Comparison of ENCODE assay signal across 30 mouse cellular contexts in genomic region chr10:21631481-21631880, GRCm38 (mm10). TPM values are rescaled to one million over a fixed set of nuclear protein-coding genes. Genes with fewer than 3 reads are reported as not detected.
DNase-seq lines count a peak whose midpoint lies in the region; ATAC-seq and TF ChIP-seq lines count a peak whose summit lies in the region.
"Had no signal": no experiment of that assay in that cellular context is flagged by ENCODE, and none has a peak within 500 bp of the region (broad histone marks: within the 10 kb centered on the region; RNA-seq: fewer than 3 reads in every experiment).

No protein-coding gene starts in this region.

- H3K27ac ChIP-seq in kidney, postnatal 0 days: no peak overlapping the region
- H3K27ac ChIP-seq in kidney, embryonic 15.5 days: no peak overlapping the region
- H3K27ac ChIP-seq in midbrain, embryonic 16.5 days (ENCODE audit: low read length): no peak overlapping the region
- H3K27ac ChIP-seq: forebrain, embryonic 13.5 days; heart, embryonic 15.5 days; hindbrain, embryonic 10.5 days; macrophage; midbrain, embryonic 15.5 days; neural tube, embryonic 13.5 days had no signal

- 86% methylated on average over 1 of the region's 1 CpGs for WGBS in kidney, postnatal 0 days
- 84% methylated on average over 1 of the region's 1 CpGs for WGBS in kidney, embryonic 15.5 days
- WGBS in midbrain, embryonic 16.5 days: 83% methylated on average over 1 of the region's 1 CpGs

- no peaks in the 10 kb centered on the region for H3K36me3 ChIP-seq in kidney, postnatal 0 days (ENCODE audit: insufficient read depth, low read length)
- H3K36me3 ChIP-seq in kidney, embryonic 15.5 days: no peaks in the 10 kb centered on the region
- no peaks in the 10 kb centered on the region for H3K36me3 ChIP-seq in midbrain, embryonic 16.5 days (ENCODE audit: control insufficient read depth, insufficient read depth, low read length)
- H3K36me3 ChIP-seq: heart, embryonic 15.5 days; hindbrain, embryonic 10.5 days; midbrain, embryonic 15.5 days; neural tube, embryonic 13.5 days had no signal

- H3K9me3 ChIP-seq in kidney, postnatal 0 days (replicated peaks; ENCODE audit: low read length): no peaks in the 10 kb centered on the region
- H3K9me3 ChIP-seq in kidney, embryonic 15.5 days (replicated peaks): no peaks in the 10 kb centered on the region
- H3K9me3 ChIP-seq in midbrain, embryonic 16.5 days (replicated peaks; ENCODE audit: control insufficient read depth, low read length, poor library complexity, severe bottlenecking): no peaks in the 10 kb centered on the region
- H3K9me3 ChIP-seq: forebrain, embryonic 13.5 days; heart, embryonic 15.5 days; hindbrain, embryonic 10.5 days; midbrain, embryonic 15.5 days; neural tube, embryonic 13.5 days had no signal

- peak; percentile 63 for DNase-seq in gastrocnemius, adult 18-20 months (ENCODE audit: low spot score)
- no peak for DNase-seq in gastrocnemius, adult 8-10 months (ENCODE audit: low spot score in 2 of 2)
- peak; percentile 60 for DNase-seq in kidney, postnatal 0 days (ENCODE audit: low spot score)
- peak; percentile 43 for DNase-seq in urinary bladder, postnatal 14 days (ENCODE audit: low spot score)
- no peak for DNase-seq in urinary bladder, postnatal 4 days (ENCODE audit: low spot score in 2 of 2)
- peak; percentile 70 for DNase-seq in skeletal muscle tissue, adult 2 months (ENCODE audit: low read depth, low spot score)
- DNase-seq: adrenal gland, adult 8-10 months; cerebellum, adult 8-10 months; left cerebral cortex, postnatal 4 days; liver, postnatal 0 days; right cerebral cortex, adult 18-20 months; thymus, adult 18-20 months; thymus, postnatal 36 days had no signal

- TF ChIP-seq CTCF in kidney, postnatal 0 days (IDR thresholded peaks at IDR 0.05; ENCODE audit: low read depth): no peak

- ATAC-seq in kidney, postnatal 0 days (replicated peaks; ENCODE audit: low FRiP score, low read depth): no peak
- ATAC-seq in kidney, embryonic 15.5 days (replicated peaks; ENCODE audit: low FRiP score): no peak
- ATAC-seq in midbrain, embryonic 16.5 days: no peak
- ATAC-seq: forebrain, embryonic 13.5 days; hindbrain, embryonic 16.5 days; intestine, embryonic 16.5 days; liver, postnatal 0 days; midbrain, embryonic 15.5 days had no signal

- no peak overlapping the region for H3K9ac ChIP-seq in kidney, postnatal 0 days (ENCODE audit: low read depth, low read length)
- H3K9ac ChIP-seq in kidney, embryonic 15.5 days: no peak overlapping the region
- H3K9ac ChIP-seq in midbrain, embryonic 16.5 days (ENCODE audit: low read depth, low read length): no peak overlapping the region
- H3K9ac ChIP-seq: forebrain, embryonic 13.5 days; heart, embryonic 15.5 days; liver, postnatal 0 days; midbrain, embryonic 15.5 days; neural tube, embryonic 13.5 days had no signal

- H3K27me3 ChIP-seq in kidney, postnatal 0 days (ENCODE audit: insufficient read depth, low read length): no peaks in the 10 kb centered on the region
- H3K27me3 ChIP-seq in kidney, embryonic 15.5 days: no peaks in the 10 kb centered on the region
- H3K27me3 ChIP-seq in midbrain, embryonic 16.5 days (ENCODE audit: control insufficient read depth, insufficient read depth, low read depth, low read length): no peaks in the 10 kb centered on the region
- H3K27me3 ChIP-seq: forebrain, embryonic 13.5 days; midbrain, embryonic 15.5 days; neural tube, embryonic 13.5 days had no signal

- no peaks in the 10 kb centered on the region for H3K4me1 ChIP-seq in kidney, postnatal 0 days (replicated peaks; ENCODE audit: insufficient read depth, low read length)
- no peaks in the 10 kb centered on the region for H3K4me1 ChIP-seq in kidney, embryonic 15.5 days
- no peaks in the 10 kb centered on the region for H3K4me1 ChIP-seq in midbrain, embryonic 16.5 days (ENCODE audit: control insufficient read depth, insufficient read depth, low read length)
- H3K4me1 ChIP-seq: forebrain, embryonic 13.5 days; midbrain, embryonic 15.5 days; neural tube, embryonic 13.5 days had no signal

- H3K4me3 ChIP-seq in kidney, postnatal 0 days (replicated peaks; ENCODE audit: low read depth, low read length): no peak overlapping the region
- H3K4me3 ChIP-seq in kidney, embryonic 15.5 days (replicated peaks): no peak overlapping the region
- no peak overlapping the region for H3K4me3 ChIP-seq in midbrain, embryonic 16.5 days (ENCODE audit: low read depth, low read length)
- H3K4me3 ChIP-seq: forebrain, embryonic 13.5 days; heart, embryonic 15.5 days; hindbrain, embryonic 10.5 days; midbrain, embryonic 15.5 days; myocyte; neural tube, embryonic 13.5 days had no signal

- H3K4me2 ChIP-seq in kidney, postnatal 0 days (ENCODE audit: low read length): no peak overlapping the region
- H3K4me2 ChIP-seq in kidney, embryonic 15.5 days: no peak overlapping the region
- no peak overlapping the region for H3K4me2 ChIP-seq in midbrain, embryonic 16.5 days (ENCODE audit: low read length)
- H3K4me2 ChIP-seq: forebrain, embryonic 13.5 days; heart, embryonic 15.5 days; midbrain, embryonic 15.5 days; neural tube, embryonic 13.5 days had no signal

RNA-seq across cellular contexts. Expression of gene 1700020N01Rik, which starts 38.5 kb away (rescaled TPM):
- not detected for total RNA-seq in gastrocnemius, adult 18-20 months (2021)
- total RNA-seq in gastrocnemius, adult 8-10 months (2022): not detected
- polyA plus RNA-seq in kidney, postnatal 0 days (2015; fragmentation: Nextera tagmentation; extraction: Ambion mirVana): 0.29 and 0.36 TPM in 2 replicates
- not detected in 2 replicates for polyA plus RNA-seq in kidney, embryonic 15.5 days (2015; fragmentation: Nextera tagmentation; extraction: Ambion mirVana)
- not detected in 2 replicates for polyA plus RNA-seq in midbrain, embryonic 16.5 days (2015; fragmentation: Nextera tagmentation; extraction: Ambion mirVana)
- total RNA-seq: adrenal gland, adult 8-10 months; gastrocnemius, postnatal 4 days; layer of hippocampus, postnatal 10 days; left cerebral cortex, adult 8-10 months; left cerebral cortex, postnatal 4 days; liver, adult 2 months had no signal
- polyA plus RNA-seq: embryonic facial prominence, embryonic 14.5 days; forebrain, embryonic 13.5 days; heart, embryonic 15.5 days; hindbrain, embryonic 10.5 days; hindbrain, embryonic 16.5 days; intestine, embryonic 16.5 days; liver, adult 2 months; macrophage; midbrain, embryonic 15.5 days; myocyte; neural tube, embryonic 13.5 days; stomach, embryonic 16.5 days had no signal

Comparison
In these comparisons a context has a peak if more than half of its experiments do, and no peak if none do; other contexts are left out.
1. DNase-seq: peak in gastrocnemius, adult 18-20 months (single experiment), kidney, postnatal 0 days (single experiment), urinary bladder, postnatal 14 days (single experiment) and skeletal muscle tissue, adult 2 months (single experiment); none in gastrocnemius, adult 8-10 months (0 of 2) and urinary bladder, postnatal 4 days (0 of 2).